Mouse (Mus musculus): Measurements from ENCODE around the gene Fktn.
"Not testable (repeated sequence)": the region's sequence is repeated elsewhere in the genome, so short reads cannot be mapped to it uniquely, and the experiment has no call there.

The Fktn gene

DNA sequence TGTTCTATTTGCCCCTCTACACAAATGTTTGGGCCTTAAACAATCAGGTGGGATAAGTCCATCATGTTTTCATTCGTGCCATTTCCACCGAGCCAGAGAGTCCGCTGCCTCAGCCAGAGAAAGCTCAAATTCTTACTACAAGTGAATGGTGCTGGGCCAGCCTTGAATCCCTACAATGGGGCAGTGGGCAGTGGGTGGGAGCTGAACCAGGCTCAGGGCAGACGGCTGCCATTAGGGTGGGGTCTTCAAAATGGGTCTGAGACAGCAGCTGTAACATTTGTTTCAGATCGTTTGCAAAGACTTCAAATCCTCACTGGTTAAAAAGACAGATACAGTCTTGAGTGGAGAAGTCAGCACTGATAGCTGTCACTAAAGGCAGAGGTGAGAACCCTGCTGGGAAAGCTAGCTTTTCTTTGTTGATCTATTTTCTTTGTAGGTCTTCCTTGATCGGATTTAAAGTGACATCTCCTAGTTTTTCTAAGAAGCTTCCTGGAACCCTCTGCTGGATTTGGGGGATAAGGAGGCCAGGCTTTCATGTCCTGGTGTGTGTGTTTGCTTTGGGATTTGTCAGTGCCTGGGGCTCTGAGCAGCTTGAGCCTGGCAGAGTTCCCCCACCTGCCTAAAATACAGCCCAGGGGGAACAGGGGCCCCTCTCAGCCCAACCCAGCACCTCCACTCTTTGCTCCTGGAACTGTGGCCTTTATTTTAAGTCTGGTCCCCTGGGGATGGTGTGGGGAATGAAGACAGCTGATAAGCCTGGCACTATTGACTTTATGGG, 57.3 kb downstream of the Fktn start:
- DNase-seq (ENCODE audit: low spot score), result no peak

- DNase-seq (ENCODE audit: low spot score), result no peak
These were observed 58.2 kb downstream of the Fktn start for GRCm38 (mm10) chr4:53772004-53772403.

DNA sequence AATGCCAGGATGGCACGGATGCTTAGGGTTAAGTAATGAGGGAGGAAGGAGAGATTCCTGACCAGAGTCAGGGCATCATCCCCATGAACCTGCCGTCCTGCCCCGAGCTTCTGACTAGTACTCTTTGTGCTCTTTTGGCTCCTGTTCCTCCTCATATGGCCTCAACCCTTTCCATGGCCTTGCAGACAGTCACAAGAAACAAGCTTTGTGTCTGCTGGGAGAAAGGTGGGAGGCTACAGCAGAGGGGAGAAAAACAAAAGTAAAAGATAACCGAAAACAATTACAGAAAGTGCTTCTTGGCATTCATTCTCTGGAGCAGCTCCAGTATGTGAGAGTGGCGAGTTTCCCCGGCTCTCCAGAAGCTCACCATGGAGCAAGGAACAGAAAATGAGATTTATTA, 60.1 kb downstream of the Fktn start:
- no peak for DNase-seq (ENCODE audit: low spot score)

DNA sequence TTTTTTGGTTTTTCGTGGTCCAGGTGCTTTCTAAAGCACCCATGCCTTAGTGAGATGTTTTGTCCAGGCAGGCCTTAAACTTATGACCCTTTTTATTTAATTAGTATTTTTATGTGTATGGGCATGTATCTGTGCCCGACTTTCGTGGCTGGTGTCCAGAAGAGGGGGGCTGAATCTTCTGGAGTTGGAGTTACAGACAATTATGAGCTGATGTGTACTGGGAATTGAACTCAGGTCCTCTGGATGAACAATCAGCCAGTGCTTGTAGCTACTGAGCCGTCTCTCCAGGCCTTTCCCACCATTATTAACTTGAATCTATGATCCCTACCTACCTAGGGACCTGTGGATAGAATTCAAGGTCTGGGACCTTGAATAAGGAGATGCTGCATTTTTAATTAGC, 67.6 kb downstream of the Fktn start:
- no peak for DNase-seq (ENCODE audit: low spot score)

DNA sequence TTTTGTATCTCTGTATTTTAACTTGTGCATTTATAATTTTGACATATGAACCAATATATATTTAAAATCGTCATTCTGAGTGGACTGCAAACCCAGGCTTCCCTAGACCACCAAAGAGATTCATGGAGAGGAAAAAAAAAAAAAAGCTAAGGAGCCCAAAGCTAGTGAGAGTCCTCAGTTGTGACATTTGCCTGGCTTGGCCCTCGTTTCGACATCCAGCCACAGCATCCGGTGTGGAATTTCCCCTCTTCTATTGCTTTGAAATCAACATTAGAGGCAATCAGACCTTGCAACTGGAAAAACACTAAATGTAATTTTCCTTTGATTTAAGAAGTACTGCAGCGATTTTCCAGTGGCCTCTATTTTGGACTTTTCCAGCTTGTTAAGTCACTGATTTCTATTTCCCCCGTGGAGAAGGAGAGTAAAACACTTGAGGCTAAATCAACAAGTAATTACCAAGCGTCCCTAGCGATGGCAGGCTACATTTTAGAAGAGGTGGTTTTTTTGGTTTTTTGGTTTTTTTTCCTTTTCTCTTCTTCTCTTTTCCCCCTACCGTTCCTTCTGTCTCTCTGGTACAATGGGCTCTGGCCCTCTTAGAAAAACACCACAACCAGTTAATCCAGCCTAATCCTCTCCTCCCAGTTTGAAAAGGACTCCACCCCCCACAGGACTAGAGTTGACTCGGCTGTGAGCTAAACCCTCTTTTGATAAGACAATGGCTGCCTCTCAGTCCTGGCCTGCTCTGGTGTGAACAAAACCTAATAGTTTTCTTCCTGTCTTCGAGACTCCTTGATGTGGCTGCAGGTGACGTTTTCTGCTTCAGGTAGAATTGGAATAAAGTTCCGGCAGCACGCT, 68.6 kb downstream of the Fktn start:
- no peak for DNase-seq (ENCODE audit: low spot score)

- no peak for DNase-seq (ENCODE audit: low spot score)
These were observed 72.1 kb downstream of the Fktn start for GRCm38 (mm10) chr4:53785746-53786398.

DNA sequence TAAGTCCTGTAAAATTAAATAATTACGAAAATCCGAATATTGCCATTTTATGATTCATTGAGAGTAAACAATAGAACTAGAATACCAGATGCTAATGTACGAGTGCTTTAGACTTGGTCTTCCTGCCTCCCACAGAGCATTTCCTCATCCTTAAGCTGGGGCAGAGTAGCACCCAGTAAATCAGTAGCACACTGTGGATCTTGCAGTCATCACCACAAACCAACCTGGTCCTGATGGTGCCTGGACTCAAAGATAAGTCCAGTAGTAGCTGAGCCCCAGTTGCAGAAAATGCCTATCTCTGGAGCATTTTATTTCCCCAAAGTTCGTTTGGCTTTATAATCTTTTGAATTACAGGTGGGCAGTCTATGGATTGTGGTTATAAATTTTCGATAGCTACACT, 73.1 kb downstream of the Fktn start:
- no peak for DNase-seq (ENCODE audit: low spot score)

- no peak for DNase-seq (ENCODE audit: low spot score)
These were observed 75.5 kb downstream of the Fktn start for GRCm38 (mm10) chr4:53789346-53789745.

DNA sequence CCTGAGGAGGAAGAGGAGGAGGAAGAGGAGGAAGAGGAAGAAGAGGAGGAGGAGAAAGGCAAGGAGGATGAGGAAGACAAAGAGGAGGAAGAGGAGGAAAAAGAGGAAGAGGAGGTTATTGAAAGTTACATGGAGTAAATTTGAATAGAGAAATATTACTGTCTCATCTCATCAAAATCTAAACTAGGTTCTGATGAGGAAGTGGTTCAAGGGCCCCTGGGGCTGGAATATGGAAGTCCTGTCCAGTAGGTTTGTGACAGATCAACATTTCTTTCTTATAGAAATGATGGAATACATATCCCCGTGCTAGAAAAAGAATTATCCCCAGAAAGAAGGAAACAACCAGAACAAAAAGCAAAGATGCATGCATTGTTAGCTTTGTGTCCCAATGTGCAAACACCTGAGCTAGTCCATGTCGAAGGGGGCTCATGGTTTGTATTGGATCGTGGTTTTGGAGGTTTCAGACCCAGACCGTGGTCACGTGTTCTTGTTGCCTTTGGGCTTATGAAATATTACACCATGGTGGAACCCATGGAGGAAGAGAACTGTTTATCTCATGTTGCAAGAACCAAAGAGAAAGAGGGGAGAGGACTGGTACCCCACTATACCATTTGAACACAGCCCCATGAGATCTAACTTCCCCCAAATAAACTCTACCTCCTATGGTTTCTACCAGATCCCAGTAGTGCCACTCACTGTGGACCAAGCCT, 80.6 kb downstream of the Fktn start:
- DNase-seq (ENCODE audit: low spot score), result no peak

GRCm38 (mm10) chr4:53795086-53795485, 81.3 kb downstream of the Fktn start:
- DNase-seq (ENCODE audit: low spot score), result no peak

GRCm38 (mm10) chr4:53795706-53796105, 81.9 kb downstream of the Fktn start:
- DNase-seq (ENCODE audit: low spot score), result no peak

DNA sequence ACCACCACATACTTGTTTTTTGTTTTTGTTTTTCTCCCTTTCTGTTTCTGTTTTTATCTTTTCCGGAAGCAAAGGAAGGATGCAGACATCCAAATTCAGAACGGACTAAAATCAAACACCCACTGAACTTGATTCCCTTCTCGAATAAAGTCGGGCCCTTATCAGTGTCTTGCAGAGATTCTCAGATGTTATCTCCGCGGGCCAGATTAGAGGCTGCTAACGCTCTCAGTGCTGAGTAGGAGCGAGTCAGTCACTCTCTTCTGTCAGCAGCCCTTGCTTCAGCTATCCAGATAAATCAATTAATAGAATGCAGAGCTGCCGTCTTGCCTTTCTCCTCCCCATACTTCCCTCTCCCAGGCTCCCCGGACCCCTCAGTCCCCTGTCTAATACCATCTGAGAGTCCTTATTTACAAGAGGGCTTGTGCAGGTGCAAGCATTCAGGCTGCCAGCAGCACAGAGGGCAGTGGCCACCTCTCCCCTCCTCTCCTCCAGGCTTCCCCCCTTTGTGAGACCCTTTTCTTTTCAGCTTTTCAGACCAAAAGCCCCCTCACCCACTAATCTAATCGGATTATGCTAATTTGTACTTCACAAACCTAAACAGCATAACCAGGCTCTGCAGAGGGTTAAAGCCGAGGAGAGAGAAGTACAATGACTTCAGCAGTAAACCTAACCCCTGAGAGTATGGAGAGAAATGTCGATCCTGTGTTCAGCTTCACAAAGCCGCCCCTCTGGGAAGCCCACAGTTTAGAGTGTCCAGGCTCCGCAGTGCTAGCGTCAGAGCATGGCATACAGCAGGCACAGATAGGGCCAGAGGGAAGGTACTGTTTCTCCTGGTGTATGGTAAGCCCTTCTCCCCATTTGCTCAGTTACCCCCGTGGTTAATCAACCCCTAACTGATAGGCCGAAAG, 83.3 kb downstream of the Fktn start:
- DNase-seq (ENCODE audit: low spot score), result no peak

GRCm38 (mm10) chr4:53798896-53799676, 85.3 kb downstream of the Fktn start:
- DNase-seq (ENCODE audit: low spot score), result no peak

DNA sequence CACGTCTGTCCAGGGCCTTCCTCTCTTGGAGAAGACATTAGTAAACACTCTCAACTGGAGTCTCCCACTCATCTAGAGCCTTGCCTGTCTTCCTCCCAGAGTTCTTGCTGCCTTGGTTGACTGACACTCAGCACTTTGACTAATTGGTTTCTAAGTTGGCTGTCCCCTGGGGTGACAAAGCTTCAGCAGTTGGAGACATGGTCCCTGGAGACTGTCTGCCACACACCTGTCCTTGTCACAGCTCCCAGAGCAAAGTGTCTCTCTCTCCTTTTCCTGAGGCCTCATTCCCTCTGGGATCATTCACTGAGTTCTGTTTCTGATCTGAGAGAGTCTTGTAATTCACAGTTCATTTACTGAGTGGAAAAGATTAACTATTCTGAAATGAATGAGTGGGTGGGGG, 86.0 kb downstream of the Fktn start:
- no peak for DNase-seq (ENCODE audit: low spot score)

GRCm38 (mm10) chr4:53803674-53804073, 89.9 kb downstream of the Fktn start:
- not testable (repeated sequence) for DNase-seq (ENCODE audit: low spot score)

GRCm38 (mm10) chr4:53806428-53806827, 92.6 kb downstream of the Fktn start:
- DNase-seq (ENCODE audit: low spot score), result not testable (repeated sequence)

DNA sequence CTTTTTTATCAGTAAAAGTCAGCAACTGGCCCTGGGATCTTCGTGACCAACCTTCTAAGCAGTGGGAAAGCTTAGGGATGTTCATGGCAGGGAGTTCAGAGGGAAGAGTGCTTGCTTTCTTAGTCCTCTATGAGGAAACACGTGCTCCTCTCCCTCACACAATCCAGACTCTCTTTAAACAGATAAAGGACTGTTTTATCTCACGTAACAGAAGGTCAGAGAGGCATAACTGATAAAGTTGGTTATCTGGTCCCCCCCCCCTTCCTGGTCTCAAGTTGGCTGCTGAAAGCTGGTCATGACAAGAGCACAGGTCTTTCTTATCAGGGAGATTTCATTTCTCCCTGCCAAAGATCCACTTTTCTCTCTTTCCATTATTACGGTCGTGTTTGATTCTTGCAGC, 104.5 kb downstream of the Fktn start:
- DNase-seq (ENCODE audit: low spot score), result no peak

DNA sequence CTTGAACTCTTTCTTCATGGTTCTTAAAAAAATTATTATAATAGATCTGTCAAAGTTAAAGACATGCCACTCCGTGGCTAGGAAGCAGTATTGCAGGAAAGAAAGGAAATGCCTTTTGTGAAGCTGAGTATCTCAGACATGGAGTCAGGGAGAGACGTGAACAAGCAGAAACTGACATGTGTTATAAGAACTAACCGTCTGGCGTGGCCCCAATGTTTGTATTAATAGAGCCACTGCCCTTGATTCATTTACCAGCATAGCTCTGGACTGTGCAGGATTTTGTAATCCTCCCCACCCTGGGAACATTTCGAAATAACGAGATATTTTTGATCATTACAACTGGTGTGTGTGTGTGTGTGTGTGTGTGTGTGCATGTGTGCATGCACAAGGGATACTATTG, 109.9 kb downstream of the Fktn start:
- peak; percentile 60 for DNase-seq (ENCODE audit: low spot score)

GRCm38 (mm10) chr4:53824831-53825230, 111.0 kb downstream of the Fktn start:
- no peak for DNase-seq (ENCODE audit: low spot score)

Data from urinary bladder, postnatal 14 days (tissue).